Mouse (Mus musculus) T-cell, adult 2 months (primary cell): Measurements from ENCODE around the gene Vwf.

Experiments used
- DNase-seq: peaks from one replicate; pipeline ENCODE4 v3.0.0; 2022; ENCODE audit warnings: low spot score

Gene Vwf

DNA sequence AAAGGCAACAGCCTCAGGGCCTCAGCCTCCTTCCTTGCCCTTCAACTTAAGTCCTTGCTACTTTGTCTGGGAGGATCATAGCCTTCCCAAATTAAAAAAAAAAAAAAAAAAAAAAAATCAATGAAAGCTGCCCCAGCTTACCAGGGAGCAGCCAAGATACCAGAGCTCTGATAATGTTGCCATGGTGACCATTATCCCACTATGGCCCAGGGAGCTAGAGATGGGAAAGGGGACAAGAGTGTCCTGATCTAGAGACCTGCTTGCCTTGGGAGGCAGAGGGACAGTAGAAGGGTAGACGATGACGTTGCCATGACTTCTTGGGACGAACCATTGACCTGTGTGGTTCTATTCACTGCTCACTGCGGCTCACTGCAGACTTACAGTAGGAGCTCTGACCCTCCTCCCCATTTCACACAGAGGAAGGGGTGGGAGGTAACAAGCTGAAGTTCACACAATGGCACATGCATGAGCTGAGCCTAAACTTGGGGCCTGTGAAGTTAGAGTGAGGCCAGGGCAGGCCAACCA, 39.5 kb downstream of the Vwf start:
- DNase-seq = no peak

DNA sequence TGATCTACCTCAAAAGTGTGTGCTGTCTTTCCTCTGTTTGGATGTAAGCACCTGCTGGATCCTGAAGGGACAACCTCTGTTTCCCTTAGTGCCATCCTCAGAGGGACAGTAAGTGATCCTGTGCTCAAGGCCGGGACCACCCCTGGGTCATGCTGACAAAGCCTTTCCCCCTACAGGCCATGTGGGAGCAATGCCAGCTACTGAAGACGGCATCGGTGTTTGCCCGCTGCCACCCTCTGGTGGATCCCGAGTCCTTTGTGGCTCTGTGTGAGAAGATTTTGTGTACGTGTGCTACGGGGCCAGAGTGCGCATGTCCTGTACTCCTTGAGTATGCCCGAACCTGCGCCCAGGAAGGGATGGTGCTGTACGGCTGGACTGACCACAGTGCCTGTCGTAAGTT, 41.7 kb downstream of the Vwf start:
- DNase-seq = no peak

DNA sequence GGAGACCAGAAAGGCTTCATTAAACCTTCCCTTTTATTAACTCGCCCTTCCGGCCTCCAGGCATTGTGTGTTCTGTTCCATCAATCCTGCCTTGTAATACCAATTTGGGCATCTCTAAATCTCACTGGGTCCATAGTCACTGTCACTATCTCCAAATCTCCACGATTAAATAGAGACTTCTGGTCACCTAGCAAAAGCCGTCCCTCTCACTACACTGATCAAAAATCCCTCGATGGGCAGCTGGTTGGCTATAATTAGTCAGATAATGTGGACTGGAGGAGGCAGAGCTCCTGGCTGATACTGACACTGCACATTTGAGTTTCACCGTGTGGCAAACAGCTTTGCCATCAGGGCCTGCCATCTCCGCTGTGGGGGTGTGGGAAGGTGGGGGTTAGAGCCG, 42.5 kb downstream of the Vwf start:
- DNase-seq = no peak

DNA sequence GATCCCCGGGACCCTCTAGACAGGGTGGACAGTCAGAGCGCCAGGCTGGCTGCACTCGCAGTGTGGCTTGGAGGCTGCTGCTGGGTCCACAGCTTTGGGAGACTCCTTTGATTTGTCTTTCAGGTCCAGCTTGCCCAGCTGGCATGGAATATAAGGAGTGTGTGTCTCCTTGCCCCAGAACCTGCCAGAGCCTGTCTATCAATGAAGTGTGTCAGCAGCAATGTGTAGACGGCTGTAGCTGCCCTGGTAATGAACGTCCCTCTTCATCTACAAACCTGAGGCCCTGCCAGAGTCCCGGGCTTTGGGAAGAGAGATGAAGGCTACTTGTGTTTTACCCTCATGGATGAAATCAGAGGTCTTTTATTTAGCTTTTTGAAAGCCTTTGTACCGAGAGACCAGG, 43.5 kb downstream of the Vwf start:
- DNase-seq = no peak

DNA sequence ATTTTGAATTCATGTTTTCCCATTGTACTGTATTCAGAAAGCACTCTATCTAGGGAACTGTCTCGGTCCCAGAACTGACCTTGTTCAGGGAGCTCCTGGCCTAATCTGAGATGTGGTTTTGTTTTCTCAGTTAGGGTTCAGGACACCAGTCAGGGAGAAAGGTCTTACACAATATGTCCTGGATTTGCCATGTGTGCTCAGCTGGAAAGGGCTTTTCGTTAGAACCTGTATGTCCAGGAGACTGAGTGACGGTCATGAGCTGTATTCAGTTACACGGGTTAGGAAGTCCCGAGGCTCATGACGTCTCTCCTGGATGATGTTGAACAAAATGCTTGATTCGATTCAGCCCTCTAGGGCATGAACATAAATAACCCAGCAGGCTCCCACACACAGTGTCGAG, 43.9 kb downstream of the Vwf start:
- DNase-seq = no peak

DNA sequence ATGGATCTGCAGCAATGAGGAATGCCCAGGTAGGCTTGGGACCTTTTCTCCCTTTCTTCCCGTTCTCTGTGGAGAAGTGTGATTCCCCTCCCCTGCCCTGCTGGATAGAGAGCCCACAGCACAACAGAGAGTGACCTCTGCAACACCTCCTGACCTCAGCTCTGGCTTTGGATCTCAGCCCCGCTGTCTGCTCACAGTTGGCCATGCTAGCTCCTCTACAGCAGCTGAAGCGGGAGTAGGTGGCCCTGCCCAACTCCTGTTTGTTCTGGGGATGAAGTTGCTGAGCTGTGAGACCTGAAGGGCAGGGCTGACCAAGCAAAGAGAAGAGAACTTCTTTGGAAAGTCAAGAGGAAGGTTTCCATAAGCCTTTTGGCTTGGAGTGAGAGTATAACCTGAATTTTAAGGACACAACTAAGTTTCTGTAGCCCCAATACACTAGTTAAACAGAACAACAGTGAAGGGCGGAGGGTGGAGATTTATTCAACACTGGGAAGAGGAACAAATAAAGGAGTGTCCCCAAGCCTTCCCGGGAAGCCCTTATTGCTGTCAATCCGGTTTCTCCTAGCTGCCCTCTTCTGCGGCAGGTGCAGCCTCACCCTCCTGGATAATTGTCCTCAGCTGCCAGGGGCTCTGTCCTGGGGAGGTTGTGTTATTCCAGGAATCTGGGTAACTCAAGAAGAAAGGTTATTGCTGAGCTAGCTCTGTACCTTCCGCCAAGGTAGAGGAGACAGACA, 45.2 kb downstream of the Vwf start:
- DNase-seq = no peak

DNA sequence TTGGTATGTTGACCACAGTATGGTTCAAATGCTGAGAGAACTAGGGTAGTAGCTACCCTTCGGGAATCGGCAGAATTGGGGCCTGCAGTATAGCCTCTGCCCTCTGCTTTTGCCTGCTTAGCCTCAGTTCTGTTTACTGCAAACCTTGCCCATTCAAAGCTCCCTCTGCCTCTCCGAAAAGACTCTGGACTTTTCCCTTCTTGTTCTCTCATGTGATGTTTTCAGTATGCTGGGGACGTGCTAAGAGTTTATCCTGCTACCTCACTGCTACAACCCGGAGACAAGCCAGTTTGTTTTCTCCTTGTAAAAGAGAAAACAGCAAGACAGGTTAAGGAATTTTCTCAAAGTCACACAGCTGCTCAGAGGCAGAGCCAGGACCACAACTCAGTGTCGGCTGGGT, 46.0 kb downstream of the Vwf start:
- DNase-seq = no peak

DNA sequence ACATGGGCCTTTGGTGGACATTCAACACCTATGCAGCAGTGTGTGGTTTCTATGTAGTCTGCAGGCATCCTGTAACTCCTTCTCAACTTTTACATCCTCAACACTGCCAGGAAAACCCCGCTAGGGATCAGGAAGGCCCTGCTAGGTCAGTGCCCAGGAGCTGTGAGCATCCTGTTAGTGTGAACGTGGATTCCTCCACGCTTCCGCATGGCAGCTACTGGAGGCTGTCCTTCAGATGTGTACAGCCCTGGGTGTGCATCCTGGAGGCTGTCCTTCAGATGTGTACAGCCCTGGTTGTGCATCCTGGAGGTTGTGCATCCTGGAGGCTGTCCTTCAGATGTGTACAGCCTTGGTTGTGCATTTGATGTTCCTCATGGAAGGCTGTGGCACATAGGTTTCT, 47.7 kb downstream of the Vwf start:
- DNase-seq = no peak

DNA sequence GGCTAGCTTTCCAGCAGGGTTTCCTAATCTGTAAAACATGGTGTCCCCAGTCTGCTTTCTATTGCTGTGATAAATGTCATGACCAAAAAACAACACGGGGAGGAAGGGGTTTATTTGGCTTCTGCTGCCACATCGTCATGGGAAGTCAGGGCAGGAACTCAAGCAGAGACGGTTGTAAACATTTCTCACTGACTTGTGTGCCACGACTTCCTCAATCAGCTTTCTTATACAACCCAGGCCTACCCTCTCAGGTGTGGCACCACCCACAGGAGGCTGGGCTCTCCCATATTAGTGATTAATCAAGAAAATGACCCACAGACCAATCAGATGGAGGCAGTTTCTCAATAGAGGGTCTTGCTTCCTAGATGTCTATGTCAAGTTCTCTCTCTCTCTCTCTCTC, 48.3 kb downstream of the Vwf start:
- peak; percentile 24 for DNase-seq

DNA sequence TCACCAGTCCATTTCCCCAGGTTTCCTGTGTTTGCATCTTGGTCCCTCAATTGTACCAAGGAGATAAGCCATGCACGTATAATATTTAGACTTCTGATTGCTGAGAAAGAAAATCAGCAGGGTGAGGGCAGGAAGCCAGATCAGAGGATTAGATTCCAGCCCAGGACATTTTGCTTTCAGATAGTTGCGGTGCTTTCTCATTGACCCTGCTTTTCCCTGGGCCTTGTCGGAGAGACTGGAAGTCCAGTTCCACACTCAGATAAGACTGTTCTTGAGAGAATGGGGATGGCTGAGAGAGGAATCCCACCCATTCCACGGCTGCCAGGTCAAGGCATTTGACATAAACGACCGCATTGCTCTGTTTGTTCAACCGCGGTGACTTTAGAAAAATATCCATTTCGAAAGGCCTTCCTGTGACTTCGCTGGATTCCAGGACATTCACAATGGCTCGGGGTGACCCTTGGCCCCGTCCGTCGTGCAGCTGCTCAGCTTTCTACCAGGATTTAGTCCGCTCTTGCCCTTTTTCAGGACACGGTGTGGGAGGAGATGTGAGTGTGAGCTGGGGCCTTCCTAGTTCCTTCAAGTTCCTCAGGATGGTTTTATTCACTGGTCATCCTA, 50.2 kb downstream of the Vwf start:
- DNase-seq = no peak

DNA sequence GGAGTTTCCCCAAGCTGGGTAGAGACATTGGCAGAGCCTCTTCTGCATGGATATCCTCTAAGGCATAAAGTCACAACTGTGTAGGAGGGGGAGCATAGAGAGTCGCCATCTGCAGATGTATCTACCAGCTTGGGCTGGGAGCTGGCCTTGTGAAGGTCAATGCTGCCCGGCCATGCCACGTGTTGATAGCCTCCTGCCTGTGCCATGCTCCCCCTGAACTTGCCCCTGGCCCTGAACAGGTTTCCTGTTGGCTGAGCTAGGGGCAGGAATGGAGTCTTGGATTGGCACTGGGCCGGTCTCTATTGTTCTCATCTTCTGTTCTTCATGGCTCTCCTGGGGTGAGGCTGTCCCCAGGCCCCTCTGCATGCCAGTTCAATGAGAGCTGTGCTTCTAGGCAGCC, 51.1 kb downstream of the Vwf start:
- no peak for DNase-seq

DNA sequence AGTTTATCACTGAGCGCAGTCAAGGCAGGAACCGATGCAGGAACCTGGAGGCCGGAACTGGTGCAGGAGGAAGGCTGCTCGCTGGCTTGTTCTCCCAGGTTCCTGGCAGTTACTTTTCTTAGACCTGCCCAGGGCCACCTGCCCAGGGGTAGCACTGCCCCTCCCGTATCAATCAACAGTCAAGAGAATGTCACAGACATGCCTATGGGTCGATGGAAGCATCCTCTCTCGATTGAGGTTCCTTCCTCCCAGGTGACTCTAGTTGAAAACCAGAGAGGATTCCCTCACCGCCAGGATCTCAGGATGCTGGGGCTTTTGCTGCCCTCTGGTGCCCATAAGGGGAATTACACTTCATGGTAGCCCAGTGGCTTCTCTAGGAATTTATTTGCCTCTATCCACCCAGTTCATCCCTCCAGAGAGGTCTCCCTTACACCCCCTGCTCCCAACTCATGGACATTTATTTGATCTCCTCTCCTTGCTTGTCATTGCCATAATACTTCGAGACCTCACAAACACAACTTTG, 53.5 kb downstream of the Vwf start:
- peak; percentile 45 for DNase-seq

DNA sequence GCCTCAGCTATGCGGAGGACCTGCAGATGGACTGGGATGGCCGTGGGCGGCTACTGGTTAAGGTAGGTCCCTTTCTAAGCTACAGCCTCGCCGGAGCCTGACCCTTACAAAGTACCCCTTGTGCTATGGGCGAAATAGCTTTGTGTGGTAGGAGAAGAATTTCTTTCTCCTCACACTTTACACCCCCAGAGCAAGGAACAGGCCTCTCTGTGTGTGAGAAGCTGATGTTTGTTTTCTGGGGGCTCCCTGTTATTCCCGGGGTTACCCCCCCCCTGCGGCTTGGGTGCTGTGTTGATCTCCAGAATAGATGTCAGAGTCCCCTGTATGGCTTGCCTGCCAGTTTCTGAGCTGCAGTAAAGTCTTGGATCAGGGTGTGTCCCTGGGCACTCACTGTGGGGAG, 54.1 kb downstream of the Vwf start:
- no peak for DNase-seq

DNA sequence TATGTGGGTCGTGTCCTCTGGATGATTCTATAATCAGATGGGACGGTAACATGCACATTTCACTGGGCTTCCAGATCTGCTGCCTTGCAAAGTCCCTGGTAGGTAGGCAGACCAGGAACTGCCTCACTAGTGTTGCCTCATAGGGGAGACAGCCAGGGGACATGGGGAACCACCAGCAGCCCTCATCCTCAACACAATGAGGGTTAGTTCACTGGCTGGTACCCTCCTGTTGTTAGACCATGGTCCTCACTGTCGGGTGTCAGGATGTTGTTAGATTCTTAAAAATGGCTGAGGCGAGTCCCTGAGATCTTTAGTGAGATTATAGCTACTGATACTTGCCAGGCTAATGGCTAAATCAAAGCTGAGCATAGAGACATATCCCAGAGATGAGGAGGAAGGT, 54.6 kb downstream of the Vwf start:
- no peak for DNase-seq

DNA sequence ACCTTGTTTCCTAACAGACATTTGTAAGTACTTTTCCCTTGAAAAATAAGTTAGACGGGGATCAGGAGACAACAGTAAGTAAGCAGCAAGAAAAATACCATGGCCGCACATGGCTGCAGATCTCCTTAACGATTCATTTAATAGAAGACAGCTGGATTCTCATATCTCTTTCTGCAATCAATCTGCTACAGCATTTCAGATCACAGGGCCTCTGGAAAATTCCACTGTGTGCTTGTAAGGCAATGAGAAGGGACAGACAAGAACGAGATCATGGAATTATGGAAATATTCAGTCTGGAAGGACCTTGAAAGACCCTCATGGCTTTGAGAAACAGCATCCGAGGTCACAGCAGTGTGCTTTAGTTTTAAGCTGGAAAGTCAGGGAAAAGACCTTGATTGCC, 55.2 kb downstream of the Vwf start:
- DNase-seq = no peak

DNA sequence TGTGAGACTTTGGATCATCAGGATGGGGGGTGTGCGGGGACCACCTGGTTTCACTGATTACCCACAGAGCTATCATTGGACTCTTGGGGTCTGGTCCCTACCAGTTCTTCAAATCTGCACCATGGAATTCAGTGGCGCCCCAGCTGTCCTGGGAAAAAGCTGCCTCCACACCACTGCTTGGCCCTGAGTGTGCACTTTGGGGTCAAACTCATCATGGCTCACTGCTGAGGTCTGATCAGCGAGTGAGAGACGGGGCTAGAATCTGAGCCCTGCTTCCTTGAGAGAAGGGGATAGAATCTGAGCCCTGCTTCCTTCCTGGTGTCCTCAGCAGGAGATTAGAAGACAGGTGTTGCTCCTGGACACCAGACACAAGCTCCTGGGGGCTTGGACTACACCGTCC, 55.8 kb downstream of the Vwf start:
- no peak for DNase-seq

DNA sequence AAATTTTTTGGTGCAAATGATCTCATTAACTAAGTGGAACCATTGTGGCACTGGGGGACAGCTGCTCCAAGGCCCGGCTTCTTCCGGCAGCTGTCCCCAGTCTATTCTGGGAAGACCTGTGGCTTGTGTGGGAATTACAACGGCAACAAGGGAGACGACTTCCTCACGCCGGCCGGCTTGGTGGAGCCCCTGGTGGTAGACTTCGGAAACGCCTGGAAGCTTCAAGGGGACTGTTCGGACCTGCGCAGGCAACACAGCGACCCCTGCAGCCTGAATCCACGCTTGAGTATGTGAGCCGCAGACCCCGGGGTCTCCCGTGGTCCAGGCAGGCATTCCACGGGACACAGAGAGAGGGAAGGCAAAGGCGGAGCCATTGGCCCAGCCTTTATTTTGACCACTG, 56.7 kb downstream of the Vwf start:
- DNase-seq = peak; percentile 57

DNA sequence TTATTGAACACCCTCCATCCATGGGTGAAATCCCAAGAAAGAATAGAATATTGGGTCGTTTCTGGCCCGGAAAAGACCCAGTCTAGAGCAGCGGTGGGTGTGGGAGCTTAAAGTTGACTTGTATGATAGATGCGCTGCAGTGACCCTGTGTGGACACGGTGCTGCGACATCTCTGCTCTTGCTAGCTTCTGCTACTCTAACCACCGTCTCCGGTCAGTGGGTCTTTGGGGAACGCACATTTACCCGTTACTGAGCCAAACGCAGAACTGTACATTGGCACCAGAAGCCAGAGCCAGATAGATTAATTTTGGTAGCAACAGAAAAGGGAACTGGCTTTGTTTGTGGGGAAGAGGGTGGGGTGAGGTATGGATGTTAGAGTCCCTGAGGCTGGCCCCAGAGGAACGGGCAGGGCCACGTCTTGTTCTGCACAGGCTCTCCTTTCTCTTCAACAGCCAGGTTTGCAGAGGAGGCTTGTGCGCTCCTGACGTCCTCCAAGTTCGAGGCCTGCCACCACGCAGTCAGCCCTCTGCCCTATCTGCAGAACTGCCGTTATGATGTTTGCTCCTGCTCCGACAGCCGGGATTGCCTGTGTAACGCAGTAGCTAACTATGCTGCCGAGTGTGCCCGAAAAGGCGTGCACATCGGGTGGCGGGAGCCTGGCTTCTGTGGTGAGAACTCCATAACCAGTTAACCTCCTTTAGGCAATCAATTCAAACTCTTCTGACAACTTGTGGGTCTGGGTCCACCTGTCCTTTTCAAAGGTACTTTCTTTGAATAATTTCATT, 57.3 kb downstream of the Vwf start:
- no peak for DNase-seq

DNA sequence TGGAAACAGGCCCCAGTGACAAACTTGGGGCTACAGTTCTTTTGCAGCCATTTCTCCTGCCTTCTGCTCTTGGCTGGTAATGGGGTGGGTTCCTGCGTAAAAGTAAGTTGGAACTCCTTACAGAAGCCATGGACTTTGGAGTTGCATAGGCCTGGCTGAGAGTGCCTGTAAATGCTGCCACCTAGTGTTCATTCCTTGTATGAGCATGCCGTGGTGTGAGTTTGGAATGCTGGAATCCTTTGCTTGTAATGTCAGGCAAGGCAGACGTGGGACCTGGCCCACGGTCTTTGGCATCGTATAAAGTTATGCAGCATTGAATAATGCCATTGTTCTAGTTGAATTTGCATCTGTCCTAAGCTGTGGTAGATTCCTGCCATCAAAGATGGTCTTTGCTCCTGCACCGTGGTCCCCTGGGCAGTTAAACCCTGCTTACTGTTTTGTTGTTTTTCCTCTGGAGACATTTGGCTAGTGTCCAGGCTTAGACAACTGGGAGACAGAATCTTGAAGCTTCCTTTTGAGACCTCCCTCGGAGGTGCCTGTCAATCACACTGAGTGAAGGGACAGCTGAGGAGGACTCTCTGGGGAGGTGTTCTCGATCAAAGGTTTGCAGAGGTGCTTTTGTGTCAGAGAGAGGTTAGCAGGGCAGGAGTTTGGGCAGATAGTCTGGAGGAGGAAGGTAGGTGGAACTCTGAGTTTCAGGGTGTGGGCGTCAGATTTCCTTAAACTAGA, 58.1 kb downstream of the Vwf start:
- DNase-seq = peak; percentile 30

DNA sequence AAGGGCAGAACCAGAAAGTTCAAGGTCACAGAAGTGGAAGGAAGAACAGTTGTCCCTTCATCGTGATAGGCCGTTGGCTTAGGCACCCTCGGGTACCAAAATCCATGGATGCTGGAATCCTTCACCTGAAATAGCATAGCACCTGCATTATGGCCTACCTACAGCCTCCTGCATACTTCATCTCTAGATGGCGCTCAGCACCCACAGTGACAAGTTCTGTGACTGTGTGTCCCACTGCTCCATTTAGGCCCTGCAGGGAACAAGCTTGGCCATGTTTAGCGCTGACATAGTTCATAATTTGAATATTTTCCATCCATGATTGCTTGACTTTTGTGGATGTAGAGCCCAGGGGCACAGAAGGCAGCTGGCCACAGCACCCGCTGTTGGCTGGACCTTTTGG, 62.5 kb downstream of the Vwf start:
- no peak for DNase-seq

DNA sequence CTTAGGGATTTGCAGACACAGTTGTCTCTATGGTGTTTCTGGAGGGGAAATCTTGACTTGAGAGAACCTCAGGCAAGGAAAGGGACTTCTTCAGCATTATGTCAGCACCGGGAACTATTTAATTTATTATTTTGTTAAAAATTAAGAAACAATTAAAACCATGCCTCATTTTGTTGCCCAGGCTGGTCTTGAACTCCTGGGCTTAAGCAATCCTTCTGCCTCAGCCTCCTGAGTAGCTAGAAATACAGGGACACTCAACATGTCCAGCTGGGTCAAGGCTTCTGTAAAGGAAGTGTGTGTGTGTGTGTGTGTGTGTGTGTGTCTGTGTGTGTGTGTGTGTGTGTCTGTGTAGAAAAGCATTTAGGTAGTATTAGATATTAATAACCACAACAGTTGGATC, 71.3 kb downstream of the Vwf start:
- no peak for DNase-seq

DNA sequence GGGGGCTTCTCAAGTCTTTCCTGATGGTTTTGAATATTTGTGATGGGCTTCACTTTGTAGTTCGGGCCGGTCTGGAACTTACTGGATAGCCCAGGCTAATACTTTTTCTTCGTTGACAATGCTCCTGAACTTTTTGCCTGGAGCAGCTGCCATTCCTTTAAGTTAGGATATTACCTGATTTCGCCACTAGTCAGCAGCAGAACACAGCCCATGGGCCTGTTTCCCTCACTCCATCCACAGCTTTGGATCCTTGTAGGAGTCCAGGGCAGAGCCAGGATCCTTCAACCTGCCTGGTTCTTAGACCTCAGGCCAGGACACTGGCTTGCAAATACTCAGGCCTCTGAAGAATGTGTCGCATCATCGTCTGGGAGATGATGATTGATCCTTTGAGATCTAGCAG, 74.2 kb downstream of the Vwf start:
- no peak for DNase-seq
